Mouse (Mus musculus) stomach, embryonic 16.5 days (tissue): ENCODE measurements around the gene Akt1s1. TPM values are rescaled to one million over a fixed set of nuclear protein-coding genes. Genes with fewer than 3 reads are reported as not detected.
A peak's percentile ranks its signal among the peaks of the same experiment; 100 is the strongest.

ENCODE experiments used
- ATAC-seq: fragments of 200-750 bp; cut with Nextera tagmentation; 2 replicates; pipeline ENCODE4 v1.8.0; 2017; ENCODE audit warnings: moderate number of reproducible peaks, moderate TSS enrichment; ENCODE audit not compliant: insufficient read depth, low FRiP score
- H3K27ac ChIP-seq: fragments of 300-500 bp; sonication (generic); 2 replicates; pipeline ENCODE4 v1.5.1; 2014; ENCODE audit warnings: low read length
- H3K27me3 ChIP-seq: fragments of 300-500 bp; sonication (generic); 2 replicates; pipeline ENCODE4 v1.6.1; 2014; ENCODE audit warnings: low read length, control low read depth, mixed read lengths; ENCODE audit not compliant: control insufficient read depth, insufficient read depth
- H3K36me3 ChIP-seq: fragments of 300-500 bp; sonication (generic); 2 replicates; pipeline ENCODE4 v1.6.1; 2014; ENCODE audit warnings: low read length; ENCODE audit not compliant: control insufficient read depth, insufficient read depth
- H3K4me1 ChIP-seq: fragments of 300-500 bp; sonication (generic); 2 replicates; pipeline ENCODE4 v1.6.1; 2014; ENCODE audit warnings: low read length, control low read depth, mixed read lengths; ENCODE audit not compliant: control insufficient read depth, insufficient read depth
- H3K4me2 ChIP-seq: fragments of 300-500 bp; sonication (generic); 2 replicates; pipeline ENCODE4 v1.6.1; 2014; ENCODE audit warnings: low read depth, low read length, mixed read lengths
- H3K4me3 ChIP-seq: fragments of 300-500 bp; sonication (generic); replicated peaks from 2 replicates; pipeline ENCODE4 v1.5.1; 2014; ENCODE audit warnings: mild to moderate bottlenecking, low read length
- H3K9ac ChIP-seq: fragments of 300-500 bp; sonication (generic); 2 replicates; pipeline ENCODE4 v1.6.1; 2014; ENCODE audit warnings: low read length
- H3K9me3 ChIP-seq: fragments of 300-500 bp; sonication (generic); replicated peaks from 2 replicates; pipeline ENCODE4 v1.6.1; 2016; ENCODE audit warnings: low read length, control low read depth; ENCODE audit not compliant: control insufficient read depth
- WGBS: fragments of 180-500 bp; shearing (Covaris S2); extraction: QIAGEN DNeasy Blood & Tissue Kit; methylation state at CpG from one replicate; pipeline ENCODE4 v1.1.7; 2014; 5-methylcytosine and 5-hydroxymethylcytosine counted together
- polyA plus RNA-seq: library from polyadenylated mRNA; unstranded; fragments of >200 nt; fragmentation: Nextera tagmentation; extraction: Ambion mirVana; gene quantifications from 2 replicates; pipeline ENCODE4 v1.2.1, GENCODE M21; 2015

Akt1s1 gene
- polyA plus RNA-seq, 1 experiment from 2014 or later = 83.1 TPM

- Histone ChIP-seq H3K36me3 (peaks cover 27% of the 10 kb centered on the region), H3K9me3 (no peaks in the 10 kb centered on the region), H3K9ac (no peak overlapping the region), H3K27ac (peak overlapping the region; percentile 14; the same call in 1 of the 2 replicates), H3K4me2 (no peak overlapping the region), H3K4me1 (peaks cover 48% of the 10 kb centered on the region), H3K27me3 (no peaks in the 10 kb centered on the region), H3K4me3 (no peak overlapping the region)
- 82% methylated on average over 8 of the region's 8 CpGs for WGBS
- no peak for ATAC-seq
These were observed 13.6 kb downstream of the Akt1s1 start for GRCm38 (mm10) chr7:44862434-44862833.

GRCm38 (mm10) chr7:44863210-44863609, 14.4 kb downstream of the Akt1s1 start:
- no peak overlapping the region for H3K4me3 ChIP-seq
- no peaks in the 10 kb centered on the region for H3K9me3 ChIP-seq
- no peak for ATAC-seq
- H3K27me3 ChIP-seq = no peaks in the 10 kb centered on the region
- whole genome bisulfite sequencing = 81% methylated on average over 14 of the region's 14 CpGs
- no peak overlapping the region for H3K9ac ChIP-seq
- no peak overlapping the region for H3K4me2 ChIP-seq
- H3K4me1 ChIP-seq = peaks cover 49% of the 10 kb centered on the region
- H3K36me3 ChIP-seq = peaks cover 27% of the 10 kb centered on the region
- no peak overlapping the region for H3K27ac ChIP-seq

GRCm38 (mm10) chr7:44863982-44864494, 15.2 kb downstream of the Akt1s1 start:
- WGBS = 82% methylated on average over 11 of the region's 11 CpGs
- Histone ChIP-seq H3K9me3 (no peaks in the 10 kb centered on the region), H3K4me2 (no peak overlapping the region), H3K9ac (no peak overlapping the region), H3K36me3 (peaks cover 27% of the 10 kb centered on the region), H3K27ac (no peak overlapping the region), H3K4me1 (peaks cover 50% of the 10 kb centered on the region), H3K27me3 (no peaks in the 10 kb centered on the region), H3K4me3 (no peak overlapping the region)
- no peak for ATAC-seq

GRCm38 (mm10) chr7:44864595-44865542, 16.1 kb downstream of the Akt1s1 start:
- Histone ChIP-seq H3K36me3 (peaks cover 27% of the 10 kb centered on the region), H3K4me3 (no peak overlapping the region), H3K9ac (peak overlapping the region; percentile 1; the same call in 1 of the 2 replicates), H3K9me3 (no peaks in the 10 kb centered on the region), H3K27me3 (no peaks in the 10 kb centered on the region), H3K27ac (0 out of 2 replicates have a peak overlapping the region, but pooled peaks have one; percentile 74), H3K4me2 (no peak overlapping the region), H3K4me1 (peaks cover 50% of the 10 kb centered on the region)
- 77% methylated on average over 24 of the region's 24 CpGs for WGBS
- ATAC-seq = no peak

GRCm38 (mm10) chr7:44866276-44867009, 17.7 kb downstream of the Akt1s1 start:
- H3K4me1 ChIP-seq = peaks cover 46% of the 10 kb centered on the region
- no peaks in the 10 kb centered on the region for H3K9me3 ChIP-seq
- ATAC-seq = peak; percentile 10
- H3K27me3 ChIP-seq = no peaks in the 10 kb centered on the region
- H3K9ac ChIP-seq = peak overlapping the region; percentile 100
- H3K27ac ChIP-seq = peak overlapping the region; percentile 74
- WGBS = 37% methylated on average over 15 of the region's 15 CpGs
- H3K36me3 ChIP-seq = peaks cover 27% of the 10 kb centered on the region
- H3K4me2 ChIP-seq = peak overlapping the region; percentile 90
- peak overlapping the region; percentile 91 for H3K4me3 ChIP-seq

GRCm38 (mm10) chr7:44867010-44867702, 18.4 kb downstream of the Akt1s1 start:
- Histone ChIP-seq H3K9me3 (no peaks in the 10 kb centered on the region), H3K4me3 (peak overlapping the region; percentile 91), H3K4me2 (peak overlapping the region; percentile 90), H3K4me1 (peaks cover 46% of the 10 kb centered on the region), H3K27ac (peak overlapping the region; percentile 100), H3K27me3 (no peaks in the 10 kb centered on the region), H3K9ac (peak overlapping the region; percentile 100), H3K36me3 (peaks cover 25% of the 10 kb centered on the region)
- no peak for ATAC-seq
- WGBS = 54% methylated on average over 19 of the region's 19 CpGs

DNA sequence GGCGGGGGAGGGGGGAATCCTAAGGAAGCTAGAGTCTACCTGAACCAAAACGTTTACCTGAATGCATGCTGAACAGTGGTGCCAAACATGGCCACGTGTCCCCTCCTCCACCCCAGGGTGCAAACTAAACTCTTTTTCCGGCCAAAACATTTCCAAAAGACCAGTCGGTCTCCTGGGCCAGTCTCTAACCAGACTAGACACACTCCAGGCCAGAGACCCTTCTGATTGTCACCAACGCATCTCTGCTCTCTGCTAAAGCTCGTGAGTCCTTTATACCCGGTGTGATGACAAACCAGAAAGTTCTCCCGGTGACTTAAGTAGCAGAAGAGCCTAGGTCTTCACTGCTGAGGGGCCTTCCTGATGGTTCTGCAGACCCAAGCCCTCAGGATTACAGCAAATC, 19.0 kb downstream of the Akt1s1 start:
- H3K9ac ChIP-seq = peak overlapping the region; percentile 100
- peak overlapping the region; percentile 100 for H3K27ac ChIP-seq
- H3K4me2 ChIP-seq = peak overlapping the region; percentile 90
- peaks cover 50% of the 10 kb centered on the region for H3K4me1 ChIP-seq
- no peaks in the 10 kb centered on the region for H3K9me3 ChIP-seq
- peak overlapping the region; percentile 91 for H3K4me3 ChIP-seq
- WGBS = 32% methylated on average over 9 of the region's 9 CpGs
- no peak for ATAC-seq
- H3K27me3 ChIP-seq = no peaks in the 10 kb centered on the region
- peaks cover 18% of the 10 kb centered on the region for H3K36me3 ChIP-seq

DNA sequence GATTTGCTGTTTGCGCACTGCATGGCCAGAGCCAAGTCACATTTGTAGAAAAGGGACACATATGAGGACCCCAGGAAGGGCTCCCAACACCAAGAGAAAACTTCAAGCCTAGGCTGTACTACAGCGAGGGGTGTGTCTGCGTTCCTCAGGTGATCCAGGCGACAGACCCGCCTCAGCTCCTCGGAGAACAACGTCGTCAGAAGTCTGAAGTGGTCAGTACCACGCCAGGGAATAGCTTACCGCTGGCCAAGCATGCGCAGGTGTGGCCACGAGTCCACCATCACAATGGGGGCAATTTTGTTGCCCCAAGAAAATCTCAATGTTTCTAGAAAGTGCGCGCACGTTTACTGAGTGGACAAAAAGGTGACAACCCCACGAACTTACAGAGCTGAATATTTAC, 19.7 kb downstream of the Akt1s1 start:
- H3K4me1 ChIP-seq = peaks cover 48% of the 10 kb centered on the region
- no peaks in the 10 kb centered on the region for H3K27me3 ChIP-seq
- H3K9ac ChIP-seq = peak overlapping the region; percentile 100
- peak overlapping the region; percentile 91 for H3K4me3 ChIP-seq
- no peak for ATAC-seq
- H3K36me3 ChIP-seq = peaks cover 12% of the 10 kb centered on the region
- no peaks in the 10 kb centered on the region for H3K9me3 ChIP-seq
- H3K4me2 ChIP-seq = peak overlapping the region; percentile 90
- WGBS = 3% methylated on average over 16 of the region's 16 CpGs
- peak overlapping the region; percentile 100 for H3K27ac ChIP-seq
